Comparison of ENCODE assay signal across 8 mouse cellular contexts in genomic region chr11:79661877-79662545, GRCm38 (mm10).
DNase-seq lines count a peak whose midpoint lies in the region; ATAC-seq lines count a peak whose summit lies in the region.

No protein-coding gene starts in this region.

- H3K9me3 ChIP-seq in embryonic facial prominence, embryonic 14.5 days (ENCODE audit: control insufficient read depth, low read length) = no peaks in the 10 kb centered on the region
- H3K9me3 ChIP-seq in liver, embryonic 16.5 days (replicated peaks; ENCODE audit: control insufficient read depth, low read length) = no peaks in the 10 kb centered on the region

- peak overlapping the region; percentile 69 for H3K4me3 ChIP-seq in embryonic facial prominence, embryonic 14.5 days (ENCODE audit: low read depth, low read length)
- H3K4me3 ChIP-seq in liver, embryonic 16.5 days (ENCODE audit: low read depth, low read length) = no peak overlapping the region

- H3K4me1 ChIP-seq in embryonic facial prominence, embryonic 14.5 days (ENCODE audit: control insufficient read depth, insufficient read depth, low read length) = peaks cover 6% of the 10 kb centered on the region
- peaks cover 8% of the 10 kb centered on the region for H3K4me1 ChIP-seq in liver, embryonic 16.5 days (ENCODE audit: control insufficient read depth, low read depth, low read length)

- WGBS in embryonic facial prominence, embryonic 14.5 days = 60% methylated on average over 6 of the region's 6 CpGs
- WGBS in liver, embryonic 16.5 days (ENCODE audit: insufficient replicate concordance) = 52% methylated on average over 6 of the region's 6 CpGs

- H3K36me3 ChIP-seq in embryonic facial prominence, embryonic 14.5 days (ENCODE audit: control insufficient read depth, insufficient read depth, low read length) = no peaks in the 10 kb centered on the region
- no peaks in the 10 kb centered on the region for H3K36me3 ChIP-seq in liver, embryonic 16.5 days (ENCODE audit: control insufficient read depth, insufficient read depth)

- H3K27me3 ChIP-seq in embryonic facial prominence, embryonic 14.5 days (replicated peaks; ENCODE audit: control insufficient read depth, insufficient read depth, low read length) = no peaks in the 10 kb centered on the region
- peaks cover 16% of the 10 kb centered on the region for H3K27me3 ChIP-seq in liver, embryonic 16.5 days (ENCODE audit: control insufficient read depth, insufficient read depth, low read depth, low read length)

- no peak overlapping the region for H3K27ac ChIP-seq in embryonic facial prominence, embryonic 14.5 days (replicated peaks; ENCODE audit: low read depth, low read length)
- no peak overlapping the region for H3K27ac ChIP-seq in liver, embryonic 16.5 days (ENCODE audit: low read length)

- H3K9ac ChIP-seq in embryonic facial prominence, embryonic 14.5 days (ENCODE audit: low read depth, low read length) = 0 out of 2 replicates have a peak overlapping the region, but pooled peaks have one; percentile 26
- no peak overlapping the region for H3K9ac ChIP-seq in liver, embryonic 16.5 days (ENCODE audit: low read depth, low read length)

- DNase-seq in ZHBTc4 (ENCODE audit: low read depth, low spot score) = peak; percentile 49
- DNase-seq in embryonic facial prominence, embryonic 14.5 days (ENCODE audit: low spot score) = no peak
- DNase-seq in kidney, adult 9 months = peak; percentile 72
- DNase-seq in right cerebral cortex, postnatal 14 days = no peak
- DNase-seq in left cerebral cortex, adult 18-20 months (ENCODE audit: low spot score in 2 of 2) = no peak
- no peak for DNase-seq in lung, postnatal 10 days

- no peak for ATAC-seq in embryonic facial prominence, embryonic 14.5 days (ENCODE audit: low read depth)
- ATAC-seq in liver, embryonic 16.5 days (ENCODE audit: low read depth) = no peak
- no peak for ATAC-seq in frontal cortex, adult (ENCODE audit: low TSS enrichment)

- H3K4me2 ChIP-seq in embryonic facial prominence, embryonic 14.5 days (ENCODE audit: low read depth, low read length) = peak overlapping the region; percentile 99
- H3K4me2 ChIP-seq in liver, embryonic 16.5 days (ENCODE audit: low read depth, low read length) = 0 out of 2 replicates have a peak overlapping the region, but pooled peaks have one; percentile 18

Comparison
In these comparisons a context has a peak if more than half of its experiments do, and no peak if none do; other contexts are left out.
1. DNase-seq: peak in ZHBTc4 (single experiment) and kidney, adult 9 months (single experiment); none in embryonic facial prominence, embryonic 14.5 days (single experiment), right cerebral cortex, postnatal 14 days (single experiment), left cerebral cortex, adult 18-20 months (0 of 2) and lung, postnatal 10 days (single experiment).